Mouse (Mus musculus) heart, adult 2 months (tissue): ENCODE results near the gene S100a2. TPM values are rescaled to one million over a fixed set of nuclear protein-coding genes. Genes with fewer than 3 reads are reported as not detected.

Experiments used
- DNase-seq, 2 experiments: peaks; one replicate each; pipeline ENCODE4 v3.0.0; 2021
- H3K27ac ChIP-seq: fragments of 200-600 bp; 2 replicates; pipeline ENCODE4 v1.8.1; 2022
- H3K27me3 ChIP-seq: fragments of 200-500 bp; 2 replicates; pipeline ENCODE4 v1.6.1; 2012; ENCODE audit warnings: mild to moderate bottlenecking, low read length, inconsistent platforms, mixed read lengths; ENCODE audit not compliant: control insufficient read depth, insufficient read depth
- H3K36me3 ChIP-seq: fragments of 200-500 bp; 2 replicates; pipeline ENCODE4 v1.6.1; 2012; ENCODE audit warnings: low read length, inconsistent platforms; ENCODE audit not compliant: control insufficient read depth, insufficient read depth
- H3K4me1 ChIP-seq: fragments of 200-500 bp; 2 replicates; pipeline ENCODE4 v1.6.1; 2011; ENCODE audit warnings: low read length; ENCODE audit not compliant: control insufficient read depth, insufficient read depth
- H3K4me3 ChIP-seq: fragments of 200-600 bp; 2 replicates; pipeline ENCODE4 v1.8.1; 2022
- H3K79me2 ChIP-seq: fragments of 200-500 bp; replicated peaks from 2 replicates; pipeline ENCODE4 v1.6.1; 2012; ENCODE audit warnings: mild to moderate bottlenecking, inconsistent platforms, low read length, moderate library complexity, mixed read lengths; ENCODE audit not compliant: control insufficient read depth, insufficient read depth
- H3K9ac ChIP-seq: fragments of 200-500 bp; 2 replicates; pipeline ENCODE4 v1.6.1; 2012; ENCODE audit warnings: low read depth, mild to moderate bottlenecking, control low read depth, inconsistent platforms, low read length, mixed read lengths
- CTCF ChIP-seq: fragments of 200-600 bp; IDR thresholded peaks from 2 replicates; pipeline ENCODE4 v1.8.1; 2022; ENCODE audit warnings: antibody characterized with exemption, mild to moderate bottlenecking, moderate library complexity
- EP300 ChIP-seq: fragments of 200-500 bp; IDR thresholded peaks from 2 replicates; pipeline ENCODE4 v1.6.1; 2011; ENCODE audit warnings: low read depth, low read length, control low read depth; ENCODE audit not compliant: insufficient read depth
- POLR2A ChIP-seq: fragments of 200-500 bp; IDR thresholded peaks from 2 replicates; pipeline ENCODE4 v1.6.1; 2011; ENCODE audit warnings: mild to moderate bottlenecking, low read depth, low read length, control low read depth; ENCODE audit not compliant: insufficient read depth
- WGBS: fragments of 180-500 bp; shearing (Covaris S2); methylation state at CpG from one replicate; pipeline ENCODE4 v1.1.7; 2018; 5-methylcytosine and 5-hydroxymethylcytosine counted together
- intact Hi-C: fragments of 180-260 bp; cut with DNase I; formaldehyde crosslinking; loops from one replicate; pipeline ENCODE4 v1.15.1; 2025
- polyA plus RNA-seq: library from polyadenylated mRNA; depleted of rRNA; stranded (reverse); fragments of >200 nt; gene quantifications from 2 replicates; pipeline ENCODE4 v1.2.3, GENCODE M21; 2012; rRNA removed
- total RNA-seq, 2 experiments: library from RNA; stranded (reverse); gene quantifications; 2 replicates each; pipeline ENCODE4 v1.2.3; 2021

S100a2 gene
- total and polyA plus RNA-seq, 3 experiments = not detected

DNA sequence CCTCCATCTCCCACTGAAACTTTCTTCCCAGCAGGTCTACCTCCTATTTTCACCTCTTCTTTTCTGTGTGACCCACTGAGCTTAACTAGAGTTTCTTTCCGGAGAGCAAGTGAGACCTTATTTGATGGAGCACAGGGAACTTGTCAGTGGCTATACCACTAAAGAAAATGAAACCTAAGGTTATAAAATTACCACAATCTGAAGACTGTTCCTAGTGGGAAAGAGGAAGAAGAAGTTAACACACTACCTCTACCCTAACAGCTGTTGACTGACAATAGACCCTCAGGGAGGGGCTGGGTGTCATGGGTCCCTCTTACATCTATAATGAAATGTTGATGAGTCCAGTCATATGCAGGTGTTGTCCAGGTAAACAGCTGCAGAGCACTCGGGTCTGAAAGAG lies 41.9 kb downstream of the S100a2 start:
- Histone ChIP-seq H3K36me3 (no peaks in the 10 kb centered on the region), H3K9ac (no peak overlapping the region), H3K4me1 (no peaks in the 10 kb centered on the region), H3K79me2 (no peaks in the 10 kb centered on the region), H3K4me3 (no peak overlapping the region), H3K27ac (no peak overlapping the region), H3K27me3 (no peaks in the 10 kb centered on the region)
- WGBS = 77% methylated on average over 2 of the region's 2 CpGs
- intact Hi-C loops = no loop called here
- no peak for TF ChIP-seq EP300
- no peak for TF ChIP-seq POLR2A
- no peak for TF ChIP-seq CTCF
- DNase-seq = no peak

DNA sequence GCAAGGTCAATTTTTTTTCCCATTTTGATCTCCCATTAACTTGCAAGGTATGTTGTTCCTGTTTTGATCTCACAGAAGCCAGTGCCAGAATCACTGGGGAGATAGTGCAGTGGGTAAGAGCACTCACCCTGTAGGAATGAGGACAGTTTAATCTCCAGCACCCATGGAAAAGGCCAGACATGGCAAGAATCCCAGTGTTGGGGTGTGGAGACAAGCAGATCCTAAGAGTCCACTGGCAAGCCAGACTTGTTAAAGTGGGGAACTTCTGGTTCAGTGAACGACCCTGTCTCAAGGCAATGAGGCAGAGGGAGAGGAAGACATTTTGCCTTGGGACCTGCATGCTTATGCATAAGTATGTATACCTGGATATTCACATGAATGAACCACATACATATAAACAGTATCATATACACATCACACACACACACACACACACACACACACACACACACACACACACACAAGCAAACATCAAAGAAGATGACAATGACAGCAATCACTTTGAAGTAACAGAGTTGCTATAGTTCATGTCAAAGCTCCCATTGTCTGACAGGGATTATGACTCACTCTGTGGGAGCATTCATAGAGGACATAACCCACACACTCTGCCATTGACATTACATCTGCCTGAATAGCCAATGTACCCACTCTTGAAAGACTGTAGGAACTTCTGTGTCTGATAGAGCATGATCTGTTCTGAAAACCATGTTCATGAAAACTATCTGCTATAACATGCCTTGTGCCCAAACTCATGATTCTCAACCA lies 48.6 kb downstream of the S100a2 start:
- intact Hi-C loops = no loop called here
- TF ChIP-seq EP300 = no peak
- no peak for TF ChIP-seq CTCF
- TF ChIP-seq POLR2A = no peak
- Histone ChIP-seq H3K4me3 (no peak overlapping the region), H3K4me1 (no peaks in the 10 kb centered on the region; the same call in 1 of the 2 replicates), H3K27ac (no peak overlapping the region), H3K9ac (no peak overlapping the region), H3K27me3 (no peaks in the 10 kb centered on the region), H3K36me3 (no peaks in the 10 kb centered on the region), H3K79me2 (no peaks in the 10 kb centered on the region)
- DNase-seq = no peak
- 30% methylated on average over 1 of the region's 1 CpGs for WGBS

DNA sequence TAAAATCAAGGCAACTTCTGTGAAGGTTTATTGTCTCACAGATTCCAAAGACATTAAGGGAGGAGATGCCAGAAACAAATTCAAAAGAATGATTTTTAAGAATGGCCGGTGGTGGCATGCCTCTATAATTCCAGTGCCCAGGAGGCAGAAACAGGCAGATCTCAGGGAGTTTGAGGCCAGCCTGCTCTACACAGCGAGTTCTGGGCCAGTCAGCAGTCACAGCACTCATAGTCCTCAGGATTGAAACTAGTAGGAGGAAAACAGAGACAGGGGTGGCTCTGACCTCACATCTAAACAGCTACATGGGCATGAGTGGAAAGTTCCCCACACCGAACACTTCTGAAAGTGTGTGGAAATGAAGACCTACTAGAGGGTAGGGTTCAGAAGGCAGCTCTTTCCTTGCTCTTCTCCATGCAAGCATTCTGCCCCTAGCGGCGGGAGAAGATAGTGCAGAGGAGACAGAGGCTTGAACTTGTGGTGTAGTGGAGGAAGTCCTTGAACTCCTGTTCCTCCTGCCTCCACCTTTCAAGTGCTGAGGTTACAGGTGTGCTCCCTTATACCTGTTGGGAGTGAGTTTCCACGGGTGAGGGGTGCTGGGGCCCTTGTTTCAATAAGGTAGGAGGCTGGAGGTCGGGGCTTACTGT lies 49.6 kb downstream of the S100a2 start:
- WGBS = 53% methylated on average over 7 of the region's 7 CpGs
- Histone ChIP-seq H3K9ac (no peak overlapping the region), H3K27me3 (no peaks in the 10 kb centered on the region), H3K27ac (no peak overlapping the region), H3K4me1 (no peaks in the 10 kb centered on the region; the same call in 1 of the 2 replicates), H3K79me2 (no peaks in the 10 kb centered on the region), H3K36me3 (no peaks in the 10 kb centered on the region), H3K4me3 (no peak overlapping the region)
- TF ChIP-seq POLR2A (no peak), EP300 (no peak), CTCF (peak; percentile 86)
- intact Hi-C loops = no loop called here
- peak in 1 of 2 experiments; percentile 41 for DNase-seq

DNA sequence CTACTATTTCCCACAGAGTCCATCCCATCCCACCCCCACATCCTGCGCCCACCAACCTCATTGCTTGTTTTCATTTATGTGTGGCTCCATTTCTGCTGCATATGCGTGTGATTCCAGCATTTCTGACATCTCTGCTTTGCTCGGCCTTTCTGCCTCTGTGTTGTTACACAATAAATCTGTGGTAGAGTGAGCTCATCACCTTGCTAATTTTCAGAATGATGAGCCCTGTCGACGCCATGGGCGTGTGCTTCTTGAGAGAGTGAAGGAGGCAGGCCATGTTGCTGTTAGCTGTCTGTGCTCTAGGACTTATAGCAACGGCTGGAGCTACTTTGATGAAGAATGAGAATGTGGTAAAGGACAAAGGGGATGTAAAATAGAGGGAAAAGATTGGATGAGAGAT lies 50.9 kb downstream of the S100a2 start:
- TF ChIP-seq CTCF (no peak), POLR2A (no peak), EP300 (no peak)
- H3K4me3 ChIP-seq = no peak overlapping the region
- H3K9ac ChIP-seq = no peak overlapping the region
- 73% methylated on average over 7 of the region's 7 CpGs for WGBS
- no peaks in the 10 kb centered on the region for H3K27me3 ChIP-seq
- H3K36me3 ChIP-seq = no peaks in the 10 kb centered on the region
- DNase-seq = no peak
- no peaks in the 10 kb centered on the region; the same call in 1 of the 2 replicates for H3K4me1 ChIP-seq
- H3K27ac ChIP-seq = no peak overlapping the region
- intact Hi-C loops = no loop called here
- no peaks in the 10 kb centered on the region for H3K79me2 ChIP-seq

Other genes starting within 250 kb of the S100a2 start
- 1 to 10 TPM in 1 of 2 experiments, under 1 TPM in 1; 0.76 to 1.1 TPM for gene Slc27a3, start 200.3 kb upstream of the S100a2 start, total RNA-seq
- 2.2 and 3.7 TPM in 2 replicates for gene Slc27a3, start 200.3 kb upstream of the S100a2 start, polyA plus RNA-seq
- gene Ints3, start 156.6 kb upstream of the S100a2 start, total RNA-seq = 10 to 100 TPM; 22.9 to 26.3 TPM
- 15.2 and 21.8 TPM in 2 replicates for gene Ints3, start 156.6 kb upstream of the S100a2 start, polyA plus RNA-seq
- gene Npr1, start 124.4 kb upstream of the S100a2 start, total RNA-seq = 10 to 100 TPM; 16.1 to 16.3 TPM
- gene Npr1, start 124.4 kb upstream of the S100a2 start, polyA plus RNA-seq = 35.0 and 47.5 TPM in 2 replicates
- gene Ilf2, start 114.1 kb upstream of the S100a2 start, total RNA-seq = 10 to 100 TPM; 30.6 to 32.2 TPM
- gene Ilf2, start 114.1 kb upstream of the S100a2 start, polyA plus RNA-seq = 13.9 and 24.9 TPM in 2 replicates
- 10 to 100 TPM; 60.0 to 71.3 TPM for gene Snapin, start 99.2 kb upstream of the S100a2 start, total RNA-seq
- 50.7 and 89.1 TPM in 2 replicates for gene Snapin, start 99.2 kb upstream of the S100a2 start, polyA plus RNA-seq
- gene Chtop, start 80.7 kb upstream of the S100a2 start, total RNA-seq = 10 to 100 TPM; 90.0 to 93.0 TPM
- 30.4 and 51.4 TPM in 2 replicates for gene Chtop, start 80.7 kb upstream of the S100a2 start, polyA plus RNA-seq
- gene S100a1, start 75.9 kb upstream of the S100a2 start, total RNA-seq = 1,000 to 10,000 TPM in 1 of 2 experiments, 100 to 1,000 TPM in 1; 871 to 1,070 TPM
- 1,425 and 1,426 TPM in 2 replicates for gene S100a1, start 75.9 kb upstream of the S100a2 start, polyA plus RNA-seq
- gene S100a13, start 75.8 kb upstream of the S100a2 start, total RNA-seq = 10 to 100 TPM; 28.3 to 29.6 TPM
- gene S100a13, start 75.8 kb upstream of the S100a2 start, polyA plus RNA-seq = 56.7 and 78.0 TPM in 2 replicates
- gene S100a14, start 63.4 kb upstream of the S100a2 start, total RNA-seq = under 1 TPM; 0.23 to 0.50 TPM
- gene S100a14, start 63.4 kb upstream of the S100a2 start, polyA plus RNA-seq = 0.57 TPM in 1 of 2 replicates, not detected in the other
- gene S100a16, start 53.0 kb upstream of the S100a2 start, total RNA-seq = 10 to 100 TPM; 65.5 to 69.6 TPM
- 75.2 and 98.3 TPM in 2 replicates for gene S100a16, start 53.0 kb upstream of the S100a2 start, polyA plus RNA-seq
- not detected for gene S100a3, start 29.7 kb upstream of the S100a2 start, total RNA-seq
- gene S100a3, start 29.7 kb upstream of the S100a2 start, polyA plus RNA-seq = 0.32 and 0.37 TPM in 2 replicates
- not detected for gene Gm42674, start 11.7 kb downstream of the S100a2 start, total RNA-seq
- not detected in 2 replicates for gene Gm42674, start 11.7 kb downstream of the S100a2 start, polyA plus RNA-seq
- gene S100a4, start 13.5 kb downstream of the S100a2 start, total RNA-seq = 10 to 100 TPM in 1 of 2 experiments, 1 to 10 TPM in 1; 9.9 to 11.4 TPM
- 20.4 and 26.3 TPM in 2 replicates for gene S100a4, start 13.5 kb downstream of the S100a2 start, polyA plus RNA-seq
- gene S100a5, start 18.3 kb downstream of the S100a2 start, total RNA-seq = not detected
- gene S100a5, start 18.3 kb downstream of the S100a2 start, polyA plus RNA-seq = not detected in 2 replicates
- 10 to 100 TPM; 65.8 to 79.9 TPM for gene S100a6, start 22.6 kb downstream of the S100a2 start, total RNA-seq
- 141 and 158 TPM in 2 replicates for gene S100a6, start 22.6 kb downstream of the S100a2 start, polyA plus RNA-seq
- under 1 TPM; 0.18 to 0.57 TPM for gene S100a7a, start 63.8 kb downstream of the S100a2 start, total RNA-seq
- gene S100a7a, start 63.8 kb downstream of the S100a2 start, polyA plus RNA-seq = 0.29 and 1.0 TPM in 2 replicates
- gene S100a8, start 78.7 kb downstream of the S100a2 start, total RNA-seq = 1 to 10 TPM in 1 of 2 experiments, not detected in 1; 7.7 TPM
- 4.6 and 6.6 TPM in 2 replicates for gene S100a8, start 78.7 kb downstream of the S100a2 start, polyA plus RNA-seq
- 1 to 10 TPM; 1.5 to 9.2 TPM for gene S100a9, start 105.5 kb downstream of the S100a2 start, total RNA-seq
- gene S100a9, start 105.5 kb downstream of the S100a2 start, polyA plus RNA-seq = 6.2 and 7.0 TPM in 2 replicates
- not detected for gene Pglyrp4, start 136.7 kb downstream of the S100a2 start, total RNA-seq
- gene Pglyrp4, start 136.7 kb downstream of the S100a2 start, polyA plus RNA-seq = not detected in 2 replicates
- gene Gm5849, start 187.6 kb downstream of the S100a2 start, total RNA-seq = not detected
- not detected in 2 replicates for gene Gm5849, start 187.6 kb downstream of the S100a2 start, polyA plus RNA-seq